Mouse (Mus musculus) CD8-positive naive resting alpha-beta T cell, adult 2 months (primary cell): ENCODE measurements around the gene Ltbp3.

Experiments
- DNase-seq, 2 experiments: peaks; one replicate each; pipeline ENCODE4 v3.0.0; 2022; ENCODE audit warnings: low read depth in 2 of 2, low spot score in 2 of 2

Ltbp3 gene

DNA sequence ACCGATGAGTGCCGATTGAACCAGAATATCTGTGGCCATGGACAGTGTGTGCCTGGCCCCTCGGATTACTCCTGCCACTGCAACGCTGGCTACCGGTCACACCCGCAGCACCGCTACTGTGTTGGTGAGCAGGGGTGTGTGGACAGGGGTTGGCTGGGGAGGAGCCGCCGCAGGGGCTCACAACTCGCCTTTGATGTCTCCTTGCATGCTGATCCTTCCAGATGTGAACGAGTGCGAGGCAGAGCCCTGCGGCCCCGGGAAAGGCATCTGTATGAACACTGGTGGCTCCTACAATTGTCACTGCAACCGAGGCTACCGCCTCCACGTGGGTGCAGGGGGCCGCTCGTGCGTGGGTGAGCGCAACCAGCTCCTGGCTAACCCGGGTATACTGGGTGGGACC, 10.2 kb downstream of the Ltbp3 start:
- DNase-seq = no peak

DNA sequence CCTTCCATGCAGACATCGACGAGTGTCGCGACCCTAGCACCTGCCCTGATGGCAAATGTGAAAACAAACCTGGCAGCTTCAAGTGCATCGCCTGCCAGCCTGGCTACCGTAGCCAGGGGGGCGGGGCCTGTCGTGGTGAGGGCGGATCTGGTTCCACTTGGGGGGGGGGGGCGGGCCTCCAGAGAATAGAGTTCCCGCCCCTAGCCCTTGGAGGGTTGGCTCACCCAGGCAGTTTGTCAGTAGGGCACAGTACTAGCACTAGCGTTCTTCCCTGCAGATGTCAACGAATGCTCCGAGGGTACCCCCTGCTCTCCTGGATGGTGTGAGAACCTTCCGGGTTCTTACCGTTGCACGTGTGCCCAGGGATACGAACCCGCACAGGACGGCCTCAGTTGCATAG, 11.0 kb downstream of the Ltbp3 start:
- peak in 1 of 2 experiments; percentile 34 for DNase-seq

DNA sequence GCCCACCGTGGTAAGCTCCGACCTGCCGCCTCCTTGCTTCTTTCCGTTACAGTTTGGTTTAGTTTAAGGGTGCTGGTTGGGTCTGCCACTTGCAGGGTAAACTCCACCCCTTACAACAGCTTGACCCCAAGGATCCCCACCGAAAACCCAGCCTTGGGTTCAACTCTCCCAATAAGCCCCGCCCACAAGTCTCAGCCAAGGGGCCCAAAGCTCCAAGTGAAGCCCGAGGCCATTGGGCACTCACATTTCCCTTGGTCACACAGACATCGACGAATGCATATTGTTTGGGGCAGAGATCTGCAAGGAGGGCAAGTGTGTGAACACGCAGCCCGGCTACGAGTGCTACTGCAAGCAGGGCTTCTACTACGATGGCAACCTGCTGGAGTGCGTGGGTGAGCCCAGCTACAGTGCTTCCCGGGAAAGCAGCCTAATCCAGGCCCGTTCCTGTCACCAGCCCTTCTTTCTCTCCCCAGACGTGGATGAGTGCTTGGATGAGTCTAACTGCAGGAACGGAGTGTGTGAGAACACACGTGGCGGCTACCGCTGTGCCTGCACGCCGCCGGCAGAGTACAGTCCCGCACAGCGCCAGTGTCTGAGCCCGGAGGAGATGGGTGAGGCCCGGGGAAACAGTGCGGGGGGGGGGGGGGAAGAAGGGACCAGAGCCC, 15.7 kb downstream of the Ltbp3 start:
- DNase-seq = no peak

DNA sequence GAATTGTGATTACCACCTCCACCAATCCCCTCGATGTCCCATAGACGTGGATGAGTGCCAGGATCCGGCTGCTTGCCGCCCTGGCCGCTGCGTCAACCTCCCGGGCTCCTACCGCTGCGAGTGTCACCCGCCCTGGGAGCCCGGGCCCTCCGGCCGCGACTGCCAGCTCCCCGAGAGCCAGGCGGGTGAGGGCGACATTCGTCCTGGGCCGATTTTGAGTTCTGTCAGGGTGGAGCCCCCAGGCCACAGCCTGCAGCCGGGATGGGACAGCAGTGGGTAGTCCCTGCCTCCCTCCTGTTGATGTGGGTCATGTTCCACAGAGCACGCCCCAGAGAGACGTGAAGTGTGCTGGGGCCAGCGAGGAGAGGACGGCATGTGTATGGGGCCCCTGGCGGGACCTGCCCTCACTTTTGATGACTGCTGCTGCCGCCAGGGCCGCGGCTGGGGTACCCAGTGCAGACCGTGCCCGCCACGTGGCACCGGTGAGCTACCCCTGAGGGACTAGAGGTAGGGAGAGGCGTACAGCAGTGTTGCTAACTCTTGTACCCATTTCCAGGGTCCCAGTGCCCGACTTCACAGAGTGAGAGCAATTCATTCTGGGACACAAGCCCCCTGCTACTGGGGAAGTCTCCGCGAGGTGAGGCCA, 16.4 kb downstream of the Ltbp3 start:
- DNase-seq = no peak

DNA sequence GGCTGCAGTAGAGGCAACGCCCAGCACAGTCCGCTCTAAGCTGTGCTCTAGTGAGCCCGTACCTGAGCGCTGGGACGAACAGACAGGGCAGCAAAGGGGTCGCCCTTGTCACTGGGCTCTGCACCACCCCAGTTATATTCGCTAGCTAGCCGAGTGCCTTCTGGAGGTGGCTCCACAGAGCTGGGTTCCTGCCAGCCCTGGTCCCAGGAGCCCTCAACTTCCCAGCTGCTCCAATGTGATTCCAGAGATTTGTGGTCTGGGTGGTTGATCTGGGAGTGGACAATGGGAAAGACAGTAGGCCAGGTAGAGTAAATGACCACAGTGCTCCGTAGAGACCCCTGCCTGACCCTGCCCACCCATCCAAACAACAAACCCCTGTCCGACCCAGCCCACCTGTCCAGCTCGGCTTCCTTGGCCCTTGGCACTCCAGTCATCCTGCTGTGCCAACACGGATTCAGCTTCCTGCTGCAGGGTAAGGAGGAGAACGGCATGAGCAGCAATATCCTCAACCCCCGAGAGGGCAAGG, 18.2 kb downstream of the Ltbp3 start:
- DNase-seq = no peak

DNA sequence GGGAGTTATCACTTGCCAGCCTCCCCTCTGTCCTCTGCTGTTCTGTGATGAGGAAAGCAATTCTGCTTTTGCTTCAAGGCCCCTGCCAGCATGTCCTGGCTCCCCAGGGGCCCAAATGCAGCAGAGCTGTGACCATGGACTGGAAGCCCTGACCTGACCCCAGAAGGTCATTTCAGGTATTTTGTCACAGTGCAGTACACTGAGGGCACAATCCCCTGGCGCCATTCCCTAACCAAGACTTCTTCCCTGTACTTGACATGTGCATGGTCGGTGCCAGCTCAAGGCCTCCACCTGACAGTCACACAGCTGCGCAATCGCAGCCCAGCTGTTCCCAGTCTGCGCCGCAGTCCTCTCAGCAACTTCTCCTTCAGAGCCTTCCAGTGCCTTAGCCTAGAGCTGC, 22.5 kb downstream of the Ltbp3 start:
- DNase-seq = no peak

DNA sequence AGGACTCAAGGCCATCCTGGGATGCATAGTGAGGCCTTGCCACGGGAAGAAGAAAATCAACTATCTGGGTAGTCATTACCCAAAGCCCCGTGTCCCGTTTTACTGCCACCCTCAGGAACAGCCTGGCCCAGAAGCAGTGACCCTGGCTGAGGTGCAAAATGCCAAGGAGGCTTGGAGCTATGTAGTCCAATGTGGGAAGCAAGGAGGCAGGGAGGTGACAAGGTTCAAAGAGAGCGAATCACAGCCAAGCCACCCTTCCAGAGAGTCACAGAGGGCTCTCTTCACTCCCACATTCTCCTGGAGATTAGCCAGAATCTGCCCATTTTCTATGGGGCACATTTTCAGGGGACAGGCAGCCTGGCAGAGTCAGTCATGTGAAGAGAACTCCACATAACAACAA, 26.6 kb downstream of the Ltbp3 start:
- DNase-seq = no peak

DNA sequence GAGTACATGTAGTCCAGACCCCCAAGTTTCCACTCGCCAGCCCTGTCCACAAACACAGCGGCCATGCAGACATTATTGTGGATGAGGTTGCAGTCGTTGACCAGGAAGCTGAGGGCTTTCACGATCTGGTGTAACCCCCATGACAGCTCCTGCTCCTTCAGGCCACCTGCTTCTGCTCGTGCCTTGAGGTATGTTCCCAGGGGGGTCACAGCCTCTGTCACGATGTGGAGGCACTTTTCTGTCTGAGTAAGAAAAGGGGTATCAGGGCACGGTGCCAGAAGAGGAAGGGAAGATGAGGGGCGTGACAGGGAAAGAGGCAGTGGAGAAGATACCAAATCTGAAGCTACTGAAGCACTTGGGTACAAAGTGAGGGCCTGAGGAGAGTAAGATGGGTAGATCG, 29.6 kb downstream of the Ltbp3 start:
- DNase-seq = no peak

DNA sequence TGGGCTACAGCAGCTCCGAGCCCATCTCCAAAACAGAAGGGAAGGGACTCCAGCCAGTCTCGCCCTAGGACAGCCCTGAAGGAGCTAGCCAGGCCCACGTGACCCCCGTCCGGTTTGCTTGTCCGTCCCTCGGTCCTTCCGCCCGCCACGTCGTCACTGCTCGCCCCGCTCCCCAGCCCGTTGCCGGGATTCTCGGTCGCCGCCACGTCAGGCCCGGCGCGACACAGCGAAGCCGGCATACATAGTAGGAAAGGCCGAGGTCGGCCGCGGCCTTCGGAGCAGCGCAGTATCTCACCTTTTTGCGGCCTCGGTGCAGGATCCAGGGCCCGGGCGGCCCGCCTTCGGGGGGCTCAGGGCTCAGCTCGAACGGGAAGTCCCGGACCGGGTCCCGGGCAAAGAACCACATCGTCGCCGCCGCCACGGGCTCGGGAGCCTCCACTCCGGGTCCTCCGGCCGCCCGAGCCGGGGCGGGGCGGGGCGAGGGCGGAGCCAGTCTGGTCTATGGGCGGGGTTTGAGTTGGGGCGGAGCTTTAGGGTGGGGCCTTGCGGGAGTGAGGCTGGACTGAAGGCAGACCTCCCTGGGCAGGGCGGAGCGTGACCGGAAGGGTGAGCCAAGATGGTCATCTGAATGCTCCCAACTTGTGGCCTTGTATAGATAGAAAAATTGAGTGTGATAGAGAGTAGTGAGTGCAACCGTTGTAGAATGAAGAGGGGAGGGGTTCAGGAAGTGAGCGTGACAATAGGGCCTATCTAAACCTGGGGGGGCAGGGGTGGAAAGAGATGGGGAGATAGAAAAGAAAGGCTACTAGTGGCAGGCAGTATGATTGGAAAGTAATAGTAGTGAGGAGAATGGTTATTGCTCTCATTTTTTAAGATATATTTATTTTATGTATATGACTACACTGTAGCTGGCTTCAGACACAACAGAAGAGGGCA, 30.5 kb downstream of the Ltbp3 start, which contains the start of gene Scyl1:
Scyl1 (minus strand) TSS at position 495 of the 936 bp plus-strand sequence.
- DNase-seq = peak; percentile 84 to 95

DNA sequence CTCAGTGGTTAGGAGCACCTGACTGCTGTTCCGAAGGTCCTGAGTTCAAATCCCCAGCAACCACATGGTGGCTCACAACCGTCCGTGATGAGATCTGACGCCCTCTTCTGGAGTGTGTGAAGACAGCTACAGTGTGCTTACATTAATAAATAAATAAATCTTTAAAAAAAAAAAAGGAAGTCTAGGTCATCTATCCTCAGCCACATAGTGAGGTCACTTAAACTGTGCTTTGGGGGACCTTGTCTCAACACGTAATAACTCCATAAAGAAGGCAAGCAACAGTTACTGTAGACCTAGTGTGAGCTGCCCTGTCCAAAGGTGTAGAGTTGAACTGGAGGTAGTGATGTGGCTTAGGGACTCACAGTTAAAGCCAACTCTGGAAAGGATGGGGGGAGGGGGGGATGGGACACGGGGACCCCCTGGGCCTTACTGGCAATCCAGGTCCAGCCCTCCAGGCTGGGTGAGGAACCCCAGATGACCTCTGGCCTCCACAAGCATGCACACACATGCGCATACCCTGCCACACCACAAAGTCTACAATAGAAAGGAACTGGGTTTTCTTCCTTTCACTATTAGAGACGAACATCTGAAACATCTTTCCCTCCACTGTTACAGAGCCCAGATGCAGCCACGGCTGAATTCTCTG, 36.8 kb downstream of the Ltbp3 start:
- DNase-seq = no peak

DNA sequence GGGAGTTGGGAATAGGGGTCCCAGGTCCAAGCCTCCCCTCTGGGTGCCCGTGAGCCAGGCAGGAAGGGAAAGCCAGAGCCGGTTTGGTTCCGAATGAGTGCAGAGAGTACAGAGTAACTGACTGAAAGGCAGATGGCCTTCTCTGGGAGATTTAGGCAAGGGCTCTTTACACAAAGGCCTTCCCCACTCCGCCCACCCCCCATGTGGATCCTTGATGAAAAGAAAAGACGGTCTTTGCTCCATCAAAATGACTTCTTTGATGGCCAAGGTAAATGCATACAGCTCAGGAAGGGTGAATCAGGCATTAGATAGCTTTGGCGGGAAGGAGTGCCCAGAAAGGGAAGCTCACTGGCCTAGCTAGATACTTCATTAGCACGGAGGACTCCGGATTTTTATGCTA, 37.6 kb downstream of the Ltbp3 start:
- no peak for DNase-seq

DNA sequence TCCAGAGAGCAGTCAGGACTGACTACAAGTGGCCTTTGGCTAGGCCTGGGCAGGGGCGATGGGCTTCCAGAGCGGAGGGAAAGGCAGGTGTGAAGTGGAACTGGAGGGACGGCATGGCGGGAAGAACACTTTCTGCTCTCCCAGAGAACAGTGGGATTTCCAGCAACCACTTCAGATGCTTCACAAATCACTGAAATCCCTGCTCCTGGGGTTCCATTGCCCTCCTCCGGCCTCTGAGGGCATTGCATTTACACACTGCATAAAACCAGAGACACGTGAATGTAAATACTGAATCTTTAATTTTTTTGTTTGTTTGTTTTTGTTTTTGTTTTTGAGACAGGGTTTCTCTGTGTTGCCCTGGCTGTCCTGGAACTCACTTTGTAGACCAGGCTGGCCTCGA, 39.5 kb downstream of the Ltbp3 start:
- DNase-seq = no peak

DNA sequence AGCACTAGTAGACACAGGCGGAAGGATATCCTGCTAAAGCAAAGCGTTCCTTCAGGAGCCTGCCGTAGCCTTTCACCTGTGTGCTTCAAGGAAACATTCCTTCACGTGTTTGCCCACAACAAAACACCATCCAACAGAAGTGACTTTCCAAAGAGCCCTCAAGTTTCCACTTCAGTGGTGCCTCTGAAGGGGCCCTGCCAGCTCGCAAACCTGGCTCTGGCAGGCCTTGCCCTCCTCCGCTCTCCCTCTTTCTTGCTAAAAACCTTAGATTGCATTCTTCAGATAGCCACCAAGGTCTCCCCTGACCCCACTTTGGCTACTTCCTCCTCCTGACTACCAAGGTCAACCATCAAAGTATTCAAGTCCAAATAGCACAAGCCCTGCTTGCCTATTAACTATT, 40.8 kb downstream of the Ltbp3 start:
- no peak for DNase-seq

DNA sequence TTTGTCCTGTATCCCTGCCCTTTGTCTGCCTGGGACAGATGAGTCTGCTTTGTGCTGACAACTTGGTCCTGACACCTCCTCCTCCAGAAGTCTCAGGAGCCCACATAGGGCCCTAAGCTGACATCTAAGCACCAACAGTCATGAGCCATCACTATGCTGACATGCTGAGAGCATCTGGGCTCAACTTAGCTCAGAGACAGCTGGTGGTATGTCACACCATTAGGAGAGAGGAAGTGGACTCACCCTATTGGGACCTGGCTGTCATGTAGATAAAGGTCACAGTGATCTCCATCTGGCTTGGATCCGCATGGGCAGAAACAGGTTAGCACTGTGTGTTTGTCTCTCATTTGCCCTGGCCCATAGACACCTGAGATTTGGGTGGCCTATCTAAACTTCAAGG, 41.4 kb downstream of the Ltbp3 start:
- DNase-seq = no peak

DNA sequence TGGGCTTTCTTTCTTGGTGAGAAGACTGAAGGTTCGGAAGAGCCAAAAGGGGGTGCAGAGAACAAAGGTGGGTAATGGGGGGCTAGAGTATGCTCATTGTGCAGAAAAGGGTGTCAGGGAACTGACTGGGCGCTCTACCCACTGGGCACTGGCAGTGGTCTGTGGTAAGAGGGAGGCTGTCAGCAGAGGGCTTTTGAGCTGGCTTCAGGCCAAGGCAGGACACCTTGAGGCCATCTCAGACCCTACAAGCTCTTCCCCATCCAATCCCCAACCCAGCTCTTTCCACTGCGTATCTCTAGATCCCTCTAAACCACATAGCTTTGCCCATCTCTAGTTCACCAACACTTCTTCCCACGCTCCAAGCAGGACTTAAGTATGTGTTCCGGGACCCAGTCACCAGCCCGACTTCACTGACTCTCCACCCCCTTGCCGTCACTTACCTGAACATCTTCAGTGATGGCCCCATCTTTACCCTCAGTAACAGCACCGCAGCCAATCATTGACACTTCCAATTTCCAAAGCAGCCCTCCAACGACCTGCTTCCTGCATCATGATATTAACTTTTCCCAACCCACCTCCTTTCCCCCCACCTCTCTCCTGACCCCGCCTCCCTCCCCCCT, 44.4 kb downstream of the Ltbp3 start:
- no peak for DNase-seq

DNA sequence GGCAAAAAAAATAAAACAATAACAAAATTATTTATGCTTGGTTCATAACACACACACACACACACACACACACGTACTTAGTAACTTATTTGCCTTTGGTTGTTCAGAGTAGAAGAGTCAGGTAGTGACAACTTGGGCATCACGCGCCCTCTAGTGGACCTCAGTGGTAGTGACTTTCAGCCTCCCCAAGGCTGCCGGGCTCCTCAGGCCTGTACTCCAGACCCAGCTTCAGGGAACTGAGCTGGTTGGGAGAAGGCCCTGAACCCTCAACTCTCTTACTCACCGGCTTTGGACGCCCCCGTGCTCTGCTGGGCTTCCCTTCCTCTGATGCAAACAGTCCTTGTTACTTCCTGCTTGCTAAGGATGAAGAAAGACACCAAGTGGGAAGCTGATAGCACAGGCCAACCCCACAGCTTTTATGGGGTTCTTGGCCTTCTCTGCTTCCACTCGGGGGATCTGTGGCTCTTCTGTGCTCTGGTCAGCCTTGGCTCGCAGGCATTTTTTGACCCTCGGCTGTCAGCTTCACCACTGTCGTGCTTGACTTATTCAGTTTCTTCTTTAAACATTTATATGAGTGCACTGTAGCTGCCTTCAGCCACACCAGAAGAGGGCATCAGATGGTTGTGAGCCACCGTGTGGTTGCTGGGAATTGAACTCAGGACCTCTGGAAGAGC, 45.9 kb downstream of the Ltbp3 start:
- peak; percentile 85 to 91 for DNase-seq

DNA sequence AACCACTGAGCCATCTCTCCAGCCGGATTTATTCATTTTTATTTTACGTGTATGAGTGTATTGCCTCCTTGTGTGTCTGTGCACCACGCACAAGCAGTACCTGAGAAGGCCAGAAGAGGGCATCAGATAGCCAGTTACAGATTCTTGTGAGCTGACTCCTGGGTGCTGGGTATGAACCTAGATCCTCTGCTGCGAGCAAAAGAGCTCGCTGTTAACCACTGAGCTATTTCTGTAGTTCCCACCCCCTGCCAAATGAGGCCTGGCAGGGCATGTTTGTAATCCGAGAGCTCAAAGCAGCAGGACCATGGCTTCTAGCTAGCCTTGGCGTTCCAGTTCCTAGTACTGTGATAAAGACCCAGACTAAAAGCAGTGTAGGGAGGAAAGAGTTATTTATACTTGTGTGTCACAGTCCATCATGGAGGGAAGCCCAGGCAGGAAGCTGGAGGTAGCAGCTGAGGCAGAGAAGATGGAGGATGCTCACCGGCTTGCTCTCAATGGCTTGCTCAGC, 46.5 kb downstream of the Ltbp3 start:
- DNase-seq = peak; percentile 81 to 87

DNA sequence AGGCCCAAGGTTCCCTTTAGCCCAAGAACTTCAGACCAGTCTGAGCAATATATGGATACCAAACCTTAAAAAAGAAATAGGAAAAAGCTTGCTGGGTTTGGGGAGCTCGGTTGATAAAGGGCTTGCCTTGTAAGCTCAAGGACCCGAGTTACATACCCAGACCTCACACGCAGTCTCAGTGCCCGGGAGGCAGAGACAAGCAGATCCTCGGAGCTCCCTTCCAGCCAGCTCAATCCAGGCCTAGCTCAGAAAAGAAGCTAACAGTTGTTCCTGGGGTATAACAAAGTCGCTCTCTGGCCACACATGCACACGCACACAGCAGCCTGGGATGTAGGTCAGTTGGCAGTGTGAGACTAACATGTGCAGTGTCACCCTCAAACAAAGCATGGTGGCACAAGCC, 47.2 kb downstream of the Ltbp3 start:
- DNase-seq = no peak

DNA sequence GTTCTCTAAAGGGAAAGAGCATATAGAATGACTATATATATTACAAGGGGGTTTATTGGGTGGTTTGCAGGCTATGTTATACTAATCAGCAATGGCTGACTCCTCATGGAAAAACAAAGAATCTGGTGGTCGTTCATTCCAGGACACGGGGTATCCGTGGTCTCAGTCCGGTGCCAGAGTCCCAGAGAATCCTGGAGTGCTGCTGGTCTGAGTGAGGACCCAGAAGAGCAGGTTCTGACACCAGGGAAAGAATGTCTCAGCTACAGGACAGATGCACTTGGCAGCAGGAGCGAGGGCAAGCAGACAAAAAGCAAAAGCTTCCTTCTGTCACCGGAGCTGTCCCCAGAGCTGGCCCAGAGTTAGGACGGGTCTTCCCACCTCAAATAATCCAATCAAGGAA, 47.9 kb downstream of the Ltbp3 start:
- no peak for DNase-seq

DNA sequence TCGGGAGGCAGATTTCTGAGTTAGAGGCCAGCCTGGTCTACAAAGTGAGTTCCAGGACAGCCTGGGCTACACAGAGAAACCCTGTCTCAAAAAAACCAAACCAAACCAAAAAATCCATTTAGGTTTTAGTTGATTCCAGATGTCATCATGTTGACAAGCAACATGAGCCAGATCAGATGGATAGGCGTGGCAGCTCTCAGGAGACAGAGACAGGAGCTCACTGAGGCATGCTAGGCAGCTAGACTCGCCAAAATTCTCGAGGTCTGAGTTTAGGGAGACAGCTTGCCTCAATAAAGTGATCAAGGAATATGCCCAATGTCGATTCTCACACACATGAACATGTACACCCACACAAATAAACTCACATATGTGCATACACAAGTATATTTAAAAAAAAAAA, 48.4 kb downstream of the Ltbp3 start:
- no peak for DNase-seq
